Mouse (Mus musculus) embryonic facial prominence, embryonic 12.5 days (tissue): ENCODE data around the gene Efcab9. TPM values are rescaled to one million over a fixed set of nuclear protein-coding genes. Genes with fewer than 3 reads are reported as not detected.

Source experiments
- ATAC-seq: fragments of 200-750 bp; cut with Nextera tagmentation; 2 replicates; pipeline ENCODE4 v1.8.0; 2017; ENCODE audit not compliant: insufficient number of reproducible peaks, insufficient read depth, low FRiP score, low TSS enrichment
- H3K27ac ChIP-seq: fragments of 300-500 bp; sonication (generic); 2 replicates; pipeline ENCODE4 v1.5.1; 2016; ENCODE audit warnings: mild to moderate bottlenecking
- H3K27me3 ChIP-seq: fragments of 300-500 bp; sonication (generic); 2 replicates; pipeline ENCODE4 v1.6.1; 2016; ENCODE audit warnings: mild to moderate bottlenecking, moderate library complexity
- H3K36me3 ChIP-seq: fragments of 300-500 bp; sonication (generic); 2 replicates; pipeline ENCODE4 v1.6.1; 2016; ENCODE audit warnings: mild to moderate bottlenecking
- H3K4me1 ChIP-seq: fragments of 300-500 bp; sonication (generic); 2 replicates; pipeline ENCODE4 v1.6.1; 2016
- H3K4me2 ChIP-seq: fragments of 300-500 bp; sonication (generic); replicated peaks from 2 replicates; pipeline ENCODE4 v1.6.1; 2016; ENCODE audit warnings: mild to moderate bottlenecking, moderate library complexity
- H3K4me3 ChIP-seq: fragments of 300-500 bp; sonication (generic); 2 replicates; pipeline ENCODE4 v1.5.1; 2016; ENCODE audit warnings: mild to moderate bottlenecking
- H3K9ac ChIP-seq: fragments of 300-500 bp; sonication (generic); 2 replicates; pipeline ENCODE4 v1.6.1; 2016; ENCODE audit warnings: mild to moderate bottlenecking, moderate library complexity
- H3K9me3 ChIP-seq: fragments of 300-500 bp; sonication (generic); 2 replicates; pipeline ENCODE4 v1.6.1; 2016; ENCODE audit warnings: mild to moderate bottlenecking, moderate library complexity
- WGBS: fragments of 180-500 bp; shearing (Covaris S2); methylation state at CpG from one replicate; pipeline ENCODE4 v1.1.7; 2016; 5-methylcytosine and 5-hydroxymethylcytosine counted together
- polyA plus RNA-seq: library from polyadenylated mRNA; unstranded; fragments of >200 nt; fragmentation: Nextera tagmentation; extraction: Ambion mirVana; gene quantifications from 2 replicates; pipeline ENCODE4 v1.2.1, GENCODE M21; 2016

Gene Efcab9
- polyA plus RNA-seq, 1 experiment from 2014 or later, result 0.36 TPM

GRCm38 (mm10) chr11:32510930-32511329 lies 21.0 kb downstream of the Efcab9 start:
- ATAC-seq, result no peak
- H3K9ac ChIP-seq, result no peak overlapping the region
- no peak overlapping the region for H3K4me3 ChIP-seq

GRCm38 (mm10) chr11:32505091-32505739 lies 26.7 kb downstream of the Efcab9 start:
- no peaks in the 10 kb centered on the region for H3K4me1 ChIP-seq
- no peak overlapping the region for H3K9ac ChIP-seq
- no peak overlapping the region for H3K4me3 ChIP-seq
- ATAC-seq, result no peak
- H3K4me2 ChIP-seq, result no peak overlapping the region
- peaks cover 25% of the 10 kb centered on the region for H3K36me3 ChIP-seq
- 70% methylated on average over 7 of the region's 7 CpGs for WGBS
- H3K9me3 ChIP-seq, result no peaks in the 10 kb centered on the region
- no peaks in the 10 kb centered on the region for H3K27me3 ChIP-seq
- no peak overlapping the region for H3K27ac ChIP-seq

More at GRCm38 (mm10) chr11:32510930-32511329, 21.0 kb downstream of the Efcab9 start:
- no peak overlapping the region for H3K4me2 ChIP-seq
- no peaks in the 10 kb centered on the region for H3K9me3 ChIP-seq
- no peaks in the 10 kb centered on the region for H3K4me1 ChIP-seq
- no peaks in the 10 kb centered on the region for H3K27me3 ChIP-seq
- WGBS, result 70% methylated on average over 1 of the region's 1 CpGs
- H3K36me3 ChIP-seq, result peaks cover 9% of the 10 kb centered on the region
- H3K27ac ChIP-seq, result no peak overlapping the region

GRCm38 (mm10) chr11:32503711-32504110 lies 28.2 kb downstream of the Efcab9 start:
- H3K4me1 ChIP-seq, result no peaks in the 10 kb centered on the region
- H3K4me3 ChIP-seq, result no peak overlapping the region
- no peak overlapping the region for H3K27ac ChIP-seq
- H3K4me2 ChIP-seq, result no peak overlapping the region
- H3K9me3 ChIP-seq, result no peaks in the 10 kb centered on the region
- no peak for ATAC-seq
- no peak overlapping the region for H3K9ac ChIP-seq
- no peaks in the 10 kb centered on the region for H3K27me3 ChIP-seq
- WGBS, result 93% methylated on average over 2 of the region's 2 CpGs
- peaks cover 34% of the 10 kb centered on the region for H3K36me3 ChIP-seq

GRCm38 (mm10) chr11:32499931-32500330 lies 31.9 kb downstream of the Efcab9 start:
- Histone ChIP-seq H3K36me3 (peaks cover 28% of the 10 kb centered on the region), H3K4me2 (no peak overlapping the region), H3K4me3 (no peak overlapping the region), H3K27ac (no peak overlapping the region), H3K27me3 (no peaks in the 10 kb centered on the region), H3K4me1 (no peaks in the 10 kb centered on the region), H3K9ac (no peak overlapping the region), H3K9me3 (no peaks in the 10 kb centered on the region)
- WGBS, result 87% methylated on average over 4 of the region's 4 CpGs
- ATAC-seq, result no peak

- peaks cover 27% of the 10 kb centered on the region for H3K36me3 ChIP-seq
- no peaks in the 10 kb centered on the region for H3K4me1 ChIP-seq
- H3K27me3 ChIP-seq, result no peaks in the 10 kb centered on the region
- ATAC-seq, result no peak
- no peak overlapping the region for H3K9ac ChIP-seq
- H3K4me3 ChIP-seq, result no peak overlapping the region
- H3K4me2 ChIP-seq, result no peak overlapping the region
- no peak overlapping the region for H3K27ac ChIP-seq
- no peaks in the 10 kb centered on the region for H3K9me3 ChIP-seq
- WGBS, result 87% methylated on average over 7 of the region's 7 CpGs
These were observed 32.9 kb downstream of the Efcab9 start for GRCm38 (mm10) chr11:32498757-32499535.

GRCm38 (mm10) chr11:32495283-32495682 lies 36.6 kb downstream of the Efcab9 start:
- no peak for ATAC-seq
- Histone ChIP-seq H3K9ac (no peak overlapping the region), H3K36me3 (peaks cover 9% of the 10 kb centered on the region), H3K4me1 (no peaks in the 10 kb centered on the region), H3K27ac (no peak overlapping the region), H3K9me3 (no peaks in the 10 kb centered on the region), H3K4me2 (no peak overlapping the region), H3K27me3 (no peaks in the 10 kb centered on the region), H3K4me3 (no peak overlapping the region)
- WGBS, result 82% methylated on average over 2 of the region's 2 CpGs

GRCm38 (mm10) chr11:32493312-32493711 lies 38.6 kb downstream of the Efcab9 start:
- H3K27ac ChIP-seq, result no peak overlapping the region
- no peak overlapping the region for H3K9ac ChIP-seq
- no peak overlapping the region for H3K4me2 ChIP-seq
- ATAC-seq, result no peak
- no peak overlapping the region for H3K4me3 ChIP-seq
- no peaks in the 10 kb centered on the region for H3K9me3 ChIP-seq
- no peaks in the 10 kb centered on the region for H3K36me3 ChIP-seq
- peaks cover 15% of the 10 kb centered on the region for H3K4me1 ChIP-seq
- no peaks in the 10 kb centered on the region for H3K27me3 ChIP-seq

GRCm38 (mm10) chr11:32491079-32491478 lies 40.8 kb downstream of the Efcab9 start:
- no peaks in the 10 kb centered on the region for H3K9me3 ChIP-seq
- H3K27me3 ChIP-seq, result no peaks in the 10 kb centered on the region
- no peak for ATAC-seq
- H3K9ac ChIP-seq, result no peak overlapping the region
- H3K4me1 ChIP-seq, result peaks cover 20% of the 10 kb centered on the region
- no peak overlapping the region for H3K27ac ChIP-seq
- no peak overlapping the region for H3K4me3 ChIP-seq
- WGBS, result 94% methylated on average over 2 of the region's 2 CpGs
- no peaks in the 10 kb centered on the region for H3K36me3 ChIP-seq
- H3K4me2 ChIP-seq, result no peak overlapping the region

- H3K36me3 ChIP-seq, result no peaks in the 10 kb centered on the region
- peaks cover 20% of the 10 kb centered on the region for H3K4me1 ChIP-seq
- peak overlapping the region; percentile 1 for H3K27ac ChIP-seq
- no peaks in the 10 kb centered on the region for H3K9me3 ChIP-seq
- no peak overlapping the region for H3K9ac ChIP-seq
- 75% methylated on average over 5 of the region's 5 CpGs for WGBS
- ATAC-seq, result no peak
- H3K4me3 ChIP-seq, result no peak overlapping the region
- no peak overlapping the region for H3K4me2 ChIP-seq
- H3K27me3 ChIP-seq, result no peaks in the 10 kb centered on the region
These were observed 42.8 kb downstream of the Efcab9 start for GRCm38 (mm10) chr11:32488808-32489670.

- ATAC-seq, result no peak
- Histone ChIP-seq H3K4me2 (no peak overlapping the region), H3K4me1 (peaks cover 20% of the 10 kb centered on the region), H3K27ac (peak overlapping the region; percentile 1; the same call in 1 of the 2 replicates), H3K9ac (no peak overlapping the region), H3K9me3 (no peaks in the 10 kb centered on the region), H3K4me3 (no peak overlapping the region), H3K36me3 (no peaks in the 10 kb centered on the region), H3K27me3 (no peaks in the 10 kb centered on the region)
These were observed 43.5 kb downstream of the Efcab9 start for GRCm38 (mm10) chr11:32488344-32488743.

GRCm38 (mm10) chr11:32487501-32487900 lies 44.4 kb downstream of the Efcab9 start:
- ATAC-seq, result no peak
- 91% methylated on average over 3 of the region's 3 CpGs for WGBS
- H3K36me3 ChIP-seq, result no peaks in the 10 kb centered on the region
- no peak overlapping the region for H3K27ac ChIP-seq
- H3K4me2 ChIP-seq, result no peak overlapping the region
- H3K9me3 ChIP-seq, result no peaks in the 10 kb centered on the region
- H3K4me3 ChIP-seq, result no peak overlapping the region
- H3K27me3 ChIP-seq, result no peaks in the 10 kb centered on the region
- H3K9ac ChIP-seq, result no peak overlapping the region
- peaks cover 20% of the 10 kb centered on the region for H3K4me1 ChIP-seq
